Mouse (Mus musculus) regulatory T cell (primary cell): ENCODE data around the gene Pla2g12a.

ENCODE experiments used
- in situ Hi-C: fragments of 300-600 bp; cut with MboI, MseI; formaldehyde crosslinking; loops from one replicate; pipeline ENCODE4 v1.15.1; 2025; ENCODE audit warnings: high pct_unique_total_duplicates

Pla2g12a gene

GRCm38 (mm10) chr3:129896591-129896990 is 18.2 kb downstream of the Pla2g12a start:
- in situ Hi-C loops: loop anchor here (10.0 kb wide), 1 partner anchor 928 kb away; no protein-coding TSS in a partner anchor

DNA sequence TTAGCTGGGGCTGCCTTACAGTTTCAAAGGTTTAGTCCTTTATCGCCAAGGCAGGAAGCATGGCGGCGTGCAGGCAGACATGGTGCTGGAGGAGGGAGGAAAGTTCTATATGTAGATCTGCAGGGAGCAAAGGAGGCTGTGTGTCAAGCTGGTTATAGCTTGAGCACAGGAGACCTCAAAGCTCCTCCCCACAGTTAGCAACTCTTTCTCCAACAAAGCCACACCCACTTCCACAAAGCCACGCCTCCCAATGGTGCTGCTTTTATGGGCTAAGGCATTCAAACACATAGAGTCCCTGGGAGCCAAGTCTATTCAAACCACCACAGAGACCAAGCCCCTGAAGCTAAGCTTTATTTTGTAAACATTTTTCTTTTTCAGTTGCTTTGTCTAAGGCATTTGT is 20.5 kb downstream of the Pla2g12a start:
- in situ Hi-C loops: loop anchor here (10.0 kb wide), 1 partner anchor 926 kb away; no protein-coding TSS in a partner anchor

DNA sequence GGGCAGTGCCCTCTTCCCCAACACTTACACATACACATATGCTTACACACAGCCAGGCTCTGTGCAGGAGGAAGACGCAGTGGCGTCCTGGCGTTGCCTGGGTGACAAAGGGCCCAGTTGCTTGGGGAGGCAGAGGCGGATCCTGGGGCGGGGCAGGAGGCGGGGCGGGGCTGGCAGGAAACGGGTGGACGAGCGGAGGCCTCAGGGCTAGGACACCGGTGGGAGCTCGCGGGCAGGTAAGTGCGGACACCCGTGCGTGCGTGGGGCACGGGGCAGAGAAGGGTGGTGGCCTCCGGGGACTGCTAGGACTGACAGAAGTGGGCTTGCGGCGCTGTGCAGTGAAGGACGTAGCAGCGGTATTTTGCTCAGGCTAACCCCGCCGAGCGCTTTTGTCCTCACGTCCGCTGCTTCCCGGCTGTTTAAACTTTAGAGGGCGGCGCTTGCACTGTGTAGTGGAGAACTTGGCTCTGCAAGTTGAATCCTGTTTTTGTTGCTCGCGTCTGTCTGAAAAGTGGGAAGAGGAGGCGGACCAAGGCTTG is 22.9 kb downstream of the Pla2g12a start, which contains the start of gene Casp6:
Casp6 (plus strand) TSS at position 155 of the 539 bp plus-strand sequence.
- in situ Hi-C loops: no loop called here

DNA sequence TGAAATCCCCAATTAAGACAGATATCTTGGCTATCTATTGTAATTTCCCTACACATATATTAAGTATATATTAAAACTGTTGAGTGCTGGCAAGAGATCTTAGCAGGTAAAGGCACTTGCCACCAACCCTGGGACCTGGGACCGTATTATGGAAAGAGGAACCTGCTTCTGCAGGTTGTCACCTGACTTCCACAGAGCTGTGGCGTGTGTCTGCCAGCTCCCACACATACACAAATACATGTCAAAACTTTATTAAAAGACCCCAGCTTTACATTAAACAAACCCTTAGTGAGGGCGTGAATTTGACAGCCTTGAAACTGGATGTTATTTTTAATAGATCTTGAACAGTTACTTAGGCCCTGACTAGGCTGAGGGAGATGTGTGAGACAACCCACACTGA is 25.0 kb downstream of the Pla2g12a start:
- in situ Hi-C loops: no loop called here

GRCm38 (mm10) chr3:129903866-129904265 is 25.5 kb downstream of the Pla2g12a start:
- in situ Hi-C loops: no loop called here

- in situ Hi-C loops: no loop called here
Observed at GRCm38 (mm10) chr3:129904381-129905132, 26.2 kb downstream of the Pla2g12a start.

- in situ Hi-C loops: no loop called here
Observed at GRCm38 (mm10) chr3:129912025-129912424, 33.6 kb downstream of the Pla2g12a start.

DNA sequence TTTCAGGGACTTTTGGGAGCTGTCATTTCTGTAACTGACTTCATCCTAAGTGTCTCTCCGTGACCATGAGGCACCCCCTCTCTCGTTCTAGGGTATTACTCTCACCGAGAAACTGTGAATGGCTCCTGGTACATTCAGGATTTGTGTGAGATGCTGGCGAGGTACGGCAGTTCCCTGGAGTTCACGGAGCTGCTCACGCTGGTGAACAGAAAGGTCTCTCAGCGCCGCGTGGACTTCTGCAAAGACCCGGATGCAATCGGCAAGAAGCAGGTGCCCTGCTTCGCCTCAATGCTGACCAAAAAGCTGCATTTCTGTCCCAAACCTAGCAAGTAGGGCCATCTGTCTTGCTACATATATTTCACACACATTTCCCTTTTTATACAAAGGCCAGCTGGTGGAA is 34.8 kb downstream of the Pla2g12a start:
- in situ Hi-C loops: no loop called here

DNA sequence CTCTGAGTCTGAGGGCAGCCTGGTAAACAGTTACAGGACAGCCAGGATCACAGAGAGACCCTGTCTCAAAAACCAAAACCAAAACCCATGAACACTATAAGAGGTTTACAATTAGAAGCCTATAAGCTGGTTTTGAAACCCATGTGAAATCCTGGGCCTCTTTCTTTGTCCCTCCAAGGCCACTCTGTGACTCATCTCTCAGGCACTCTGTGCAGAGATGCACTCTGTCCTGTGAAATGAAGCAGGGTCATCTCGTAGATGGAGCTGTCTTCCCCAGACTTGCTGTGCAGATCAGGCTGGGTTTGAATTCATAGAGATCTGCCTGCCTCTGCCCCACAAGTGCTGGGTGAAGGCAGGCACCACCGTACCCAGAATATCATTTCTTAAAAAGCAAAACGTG is 39.0 kb downstream of the Pla2g12a start:
- in situ Hi-C loops: loop anchor here (5.0 kb wide), 1 partner anchor 165 kb away; no protein-coding TSS in a partner anchor

GRCm38 (mm10) chr3:129918434-129918833 is 40.0 kb downstream of the Pla2g12a start:
- in situ Hi-C loops: loop anchor here (5.0 kb wide), 1 partner anchor 164 kb away; no protein-coding TSS in a partner anchor

- in situ Hi-C loops: no loop called here
Observed at GRCm38 (mm10) chr3:129923581-129923980, 45.2 kb downstream of the Pla2g12a start.

DNA sequence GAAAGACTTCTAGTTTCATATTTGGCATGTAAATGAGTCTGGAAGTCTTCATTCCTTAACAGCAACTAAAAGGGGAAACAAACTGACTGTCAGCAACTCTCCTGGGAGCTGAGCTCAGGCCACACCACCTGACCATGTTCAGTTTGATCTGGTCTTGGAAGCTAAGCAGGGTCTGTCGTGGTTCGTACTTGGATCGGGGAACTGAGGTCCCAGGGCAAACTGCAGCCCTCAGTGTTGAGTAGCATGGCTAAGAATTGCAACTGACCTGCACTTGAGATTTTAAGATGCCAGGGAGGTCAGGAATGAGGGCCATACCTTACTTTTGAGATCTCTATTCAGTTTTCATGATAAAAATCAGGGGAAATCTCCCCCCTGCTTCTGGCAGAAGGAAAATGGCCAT is 47.5 kb downstream of the Pla2g12a start:
- in situ Hi-C loops: no loop called here

DNA sequence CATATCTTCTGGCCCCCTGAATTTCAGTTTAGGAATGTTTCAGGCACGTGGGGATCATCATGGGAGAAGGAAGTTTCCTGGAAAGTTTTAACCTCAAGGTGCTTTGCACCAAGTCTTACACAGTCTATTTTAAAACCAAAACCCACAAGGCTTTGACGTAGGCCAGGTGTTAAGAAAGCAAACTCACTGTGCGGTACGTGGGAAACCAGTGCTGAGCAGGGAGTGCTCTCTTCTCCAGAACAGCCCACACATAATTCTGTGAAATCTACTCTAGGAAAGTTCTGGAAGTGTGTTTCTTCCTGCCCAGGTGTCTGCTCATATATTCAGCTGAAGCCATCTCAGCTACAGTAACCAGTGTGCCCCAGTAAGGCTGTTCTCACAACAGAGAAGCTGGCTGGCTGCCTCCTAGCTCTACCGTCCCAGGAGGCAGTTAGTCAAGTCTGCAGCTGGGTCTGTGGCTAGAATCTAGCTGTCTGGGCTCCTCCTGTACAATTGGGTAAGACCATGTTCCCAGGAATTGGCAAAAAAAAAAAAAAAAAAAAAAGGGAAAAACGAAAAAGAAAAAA is 51.9 kb downstream of the Pla2g12a start:
- in situ Hi-C loops: no loop called here

DNA sequence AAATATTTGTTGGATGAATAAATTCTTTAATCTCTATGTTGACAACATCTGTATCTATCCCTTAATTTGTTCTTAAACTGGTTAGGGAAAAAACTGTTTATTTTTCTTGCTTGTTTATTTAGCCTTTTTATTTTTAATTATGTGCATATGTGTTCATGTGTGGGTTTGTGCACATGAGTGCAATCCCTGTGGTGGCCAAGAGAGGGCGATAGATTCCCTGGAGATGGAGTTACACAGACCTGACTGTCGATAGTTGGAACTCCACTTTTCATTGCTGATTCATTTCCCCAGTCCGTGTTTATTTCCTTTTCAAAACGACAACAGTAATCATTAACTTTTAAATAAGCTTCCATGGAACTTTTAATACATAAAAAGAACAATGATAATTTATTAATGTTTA is 54.0 kb downstream of the Pla2g12a start:
- in situ Hi-C loops: no loop called here

GRCm38 (mm10) chr3:129936561-129936960 is 58.2 kb downstream of the Pla2g12a start:
- in situ Hi-C loops: no loop called here

DNA sequence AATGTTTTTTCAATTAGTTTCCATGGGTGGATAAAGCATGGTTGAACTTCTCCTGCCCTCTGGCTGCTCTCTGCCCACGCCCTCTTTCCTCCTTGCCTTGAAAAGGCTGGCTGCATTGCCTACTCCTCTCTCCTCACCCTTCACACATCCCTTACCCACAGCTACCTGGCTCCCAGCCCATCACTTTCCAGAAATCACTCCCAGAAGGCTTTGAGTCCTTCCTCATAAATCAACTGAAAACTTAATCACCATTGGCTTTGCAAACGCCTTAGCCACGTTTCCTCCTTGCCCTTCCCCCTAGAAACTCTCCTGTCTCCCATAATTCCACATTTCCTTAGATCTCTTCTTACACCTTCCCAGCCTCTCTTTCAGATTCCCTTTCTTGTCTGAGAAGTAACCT is 59.4 kb downstream of the Pla2g12a start:
- in situ Hi-C loops: no loop called here

DNA sequence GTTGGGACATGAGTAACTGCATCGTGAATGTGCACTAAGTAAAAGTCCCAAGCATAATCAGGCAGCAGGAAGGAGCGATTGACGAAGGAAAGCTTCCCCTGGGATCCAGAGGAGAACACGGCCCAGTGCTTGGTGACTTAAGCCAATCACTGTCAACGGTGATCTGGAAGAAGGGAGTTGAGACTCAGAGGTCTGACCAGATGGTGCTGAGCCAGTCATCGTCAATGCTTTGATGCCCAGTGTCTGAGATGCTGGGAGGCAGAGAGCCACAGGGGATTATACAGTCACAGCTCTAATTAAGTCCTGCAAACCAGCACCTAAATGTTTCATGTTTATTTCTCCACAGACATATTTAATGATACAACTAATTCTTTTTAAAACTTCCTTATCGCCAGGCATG is 60.7 kb downstream of the Pla2g12a start:
- in situ Hi-C loops: no loop called here

GRCm38 (mm10) chr3:129940780-129941179 is 62.4 kb downstream of the Pla2g12a start:
- in situ Hi-C loops: loop anchor here (10.0 kb wide), 1 partner anchor 534 kb away; no protein-coding TSS in a partner anchor

DNA sequence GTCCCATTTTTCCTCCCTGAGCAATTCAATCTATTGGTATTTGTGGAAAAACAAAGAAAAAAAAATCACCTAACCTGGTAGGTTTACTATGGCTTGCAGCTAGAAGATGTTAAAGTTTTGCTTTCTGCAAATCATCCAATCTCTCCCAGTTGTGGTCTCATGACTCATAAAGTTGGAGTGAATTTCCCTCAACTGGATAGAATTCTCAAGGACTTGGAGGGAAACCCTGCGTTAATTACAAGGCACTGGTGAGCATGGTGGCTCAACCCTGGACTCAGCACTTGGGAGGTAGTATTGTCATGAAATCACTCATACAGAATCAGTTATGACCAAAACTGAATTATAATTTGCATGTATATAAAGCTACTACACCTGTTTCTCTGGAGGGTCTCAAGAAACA is 62.9 kb downstream of the Pla2g12a start:
- in situ Hi-C loops: loop anchor here (10.0 kb wide), 1 partner anchor 534 kb away; no protein-coding TSS in a partner anchor

- in situ Hi-C loops: loop anchor here (10.0 kb wide), 1 partner anchor 531 kb away; no protein-coding TSS in a partner anchor
Observed at GRCm38 (mm10) chr3:129943813-129944212, 65.4 kb downstream of the Pla2g12a start.
